Mouse (Mus musculus): ENCODE measurements at regions not wholly inside any gene's neighbourhood (a gene's known extent, or its start where the extent isn't known, plus 50 kb on each side); places are given as distances from the start of the nearest gene placed in this dataset.
"Not testable (repeated sequence)": the region's sequence is repeated elsewhere in the genome, so short reads cannot be mapped to it uniquely, and the experiment has no call there.

GRCm38 (mm10) chr1:189127367-189127766, 119.7 kb upstream of the Kctd3 start:
- TF ChIP-seq EP300 (IDR thresholded peaks at IDR 0.05; ENCODE audit: low read depth): no peak
- no peak for TF ChIP-seq CTCF (IDR thresholded peaks at IDR 0.05; ENCODE audit: low read depth)
- no peak for DNase-seq (ENCODE audit: low read depth in 3 of 3, low spot score in 3 of 3)

DNA sequence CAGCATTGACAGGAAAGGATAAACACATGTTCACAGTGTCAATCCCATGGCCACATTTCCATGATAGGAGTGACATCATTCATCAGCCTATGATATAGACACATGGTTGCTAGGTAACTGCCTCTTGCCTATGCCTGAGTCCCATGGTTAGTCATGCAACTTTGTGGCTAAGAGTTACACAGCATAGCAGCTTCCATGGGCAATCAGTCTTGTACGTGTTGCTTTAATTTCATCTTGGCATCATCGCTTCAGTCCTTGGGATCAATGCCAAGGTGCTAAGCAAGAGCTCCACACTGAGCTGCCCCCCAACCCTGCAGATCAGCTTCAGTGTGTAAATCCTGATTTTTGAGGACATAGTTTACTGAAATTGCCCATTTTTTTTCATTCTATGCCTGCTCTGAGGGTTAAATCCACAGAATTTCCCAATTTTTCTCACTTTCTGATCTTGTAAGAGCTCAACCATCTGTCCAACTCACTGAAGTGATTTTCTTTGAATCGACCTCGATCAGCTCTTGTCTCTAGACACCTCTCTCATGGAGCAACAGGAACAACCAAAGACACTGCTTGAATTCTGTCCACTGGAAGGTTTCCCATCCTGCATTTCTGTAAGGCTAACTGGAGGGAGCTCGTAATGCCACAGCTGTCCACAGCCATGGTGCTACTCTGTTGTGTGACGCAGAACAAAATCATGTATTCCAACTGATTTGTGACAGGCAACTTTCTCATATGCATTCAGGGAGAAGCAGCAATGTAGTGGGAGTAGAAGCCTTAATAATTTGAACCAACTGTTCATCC, 112.5 kb upstream of the Kctd3 start:
- no peak overlapping the region for H3K4me3 ChIP-seq (ENCODE audit: insufficient read depth in 1 of 2, low read depth in 2 of 2, low read length in 2 of 2)
- no peak overlapping the region for H3K9ac ChIP-seq (replicated peaks)
- no peaks in the 10 kb centered on the region for H3K36me3 ChIP-seq (replicated peaks; ENCODE audit: control insufficient read depth, insufficient read depth, low read depth)
- no peak for TF ChIP-seq EP300 (IDR thresholded peaks at IDR 0.05; ENCODE audit: low read depth)
- TF ChIP-seq CTCF (IDR thresholded peaks at IDR 0.05; ENCODE audit: low read depth): no peak
- no peak overlapping the region for H3K4me2 ChIP-seq (ENCODE audit: low read depth)
- H3K9me3 ChIP-seq (ENCODE audit: control insufficient read depth, low read length): no peaks in the 10 kb centered on the region
- DNase-seq (ENCODE audit: low read depth in 3 of 3, low spot score in 3 of 3) (no peak), ATAC-seq (ENCODE audit: insufficient read depth) (no peak)
- H3K27me3 ChIP-seq (ENCODE audit: control insufficient read depth, insufficient read depth, low read length): no peaks in the 10 kb centered on the region
- no peak overlapping the region for H3K27ac ChIP-seq
- H3K4me1 ChIP-seq (replicated peaks; ENCODE audit: control insufficient read depth in 2 of 2, insufficient read depth in 2 of 2, low read length in 1 of 2): no peaks in the 10 kb centered on the region
- 67% methylated on average over 6 of the region's 6 CpGs for WGBS (ENCODE audit: insufficient replicate concordance)

More at GRCm38 (mm10) chr1:189127367-189127766, 119.7 kb upstream of the Kctd3 start:
- 44% methylated on average over 5 of the region's 5 CpGs for WGBS (ENCODE audit: insufficient replicate concordance)
- no peak overlapping the region for H3K4me3 ChIP-seq (ENCODE audit: insufficient read depth in 1 of 2, low read depth in 2 of 2, low read length in 2 of 2)
- H3K9me3 ChIP-seq (ENCODE audit: control insufficient read depth, low read length): no peaks in the 10 kb centered on the region
- H3K36me3 ChIP-seq (replicated peaks; ENCODE audit: control insufficient read depth, insufficient read depth, low read depth): no peaks in the 10 kb centered on the region
- no peak for ATAC-seq (ENCODE audit: insufficient read depth)
- H3K4me1 ChIP-seq (replicated peaks; ENCODE audit: control insufficient read depth in 2 of 2, insufficient read depth in 2 of 2, low read length in 1 of 2): no peaks in the 10 kb centered on the region
- no peak overlapping the region for H3K4me2 ChIP-seq (ENCODE audit: low read depth)
- H3K9ac ChIP-seq (replicated peaks): no peak overlapping the region
- H3K27me3 ChIP-seq (ENCODE audit: control insufficient read depth, insufficient read depth, low read length): no peaks in the 10 kb centered on the region
- H3K27ac ChIP-seq: no peak overlapping the region

DNA sequence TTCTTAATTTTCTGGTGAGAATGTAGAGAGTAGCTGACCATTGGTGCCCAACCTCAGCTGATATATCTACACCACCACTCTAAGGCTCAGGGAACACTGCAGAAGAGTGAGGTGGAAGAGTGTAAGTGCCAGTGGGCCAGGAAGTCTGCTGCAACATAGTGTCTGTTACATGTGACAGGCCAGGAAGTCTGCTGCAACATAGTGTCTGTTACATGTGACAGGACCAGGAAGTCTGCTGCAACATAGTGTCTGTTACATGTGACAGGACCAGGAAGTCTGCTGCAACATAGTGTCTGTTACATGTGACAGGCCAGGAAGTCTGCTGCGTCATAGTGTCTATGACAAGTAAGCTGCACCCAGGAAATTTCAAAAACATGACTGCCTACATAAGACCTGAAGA, 111.4 kb upstream of the Kctd3 start:
- H3K4me2 ChIP-seq (ENCODE audit: low read depth); H3K36me3 ChIP-seq (replicated peaks; ENCODE audit: control insufficient read depth, insufficient read depth, low read depth); H3K9me3 ChIP-seq (ENCODE audit: control insufficient read depth, low read length); H3K27me3 ChIP-seq (ENCODE audit: control insufficient read depth, insufficient read depth, low read length); H3K9ac ChIP-seq (replicated peaks); H3K4me3 ChIP-seq (ENCODE audit: insufficient read depth in 1 of 2, low read depth in 2 of 2, low read length in 2 of 2); DNase-seq (ENCODE audit: low read depth in 3 of 3, low spot score in 3 of 3); ATAC-seq (ENCODE audit: insufficient read depth); H3K27ac ChIP-seq; H3K4me1 ChIP-seq (replicated peaks; ENCODE audit: control insufficient read depth in 2 of 2, insufficient read depth in 2 of 2, low read length in 1 of 2): not testable (repeated sequence)
- 13% methylated on average over 1 of the region's 1 CpGs for WGBS (ENCODE audit: insufficient replicate concordance)

- WGBS (ENCODE audit: insufficient replicate concordance): 16% methylated on average over 5 of the region's 5 CpGs
- no peak for DNase-seq (ENCODE audit: low read depth in 3 of 3, low spot score in 3 of 3)
These were observed 110.9 kb upstream of the Kctd3 start for GRCm38 (mm10) chr1:189118582-189118981.

DNA sequence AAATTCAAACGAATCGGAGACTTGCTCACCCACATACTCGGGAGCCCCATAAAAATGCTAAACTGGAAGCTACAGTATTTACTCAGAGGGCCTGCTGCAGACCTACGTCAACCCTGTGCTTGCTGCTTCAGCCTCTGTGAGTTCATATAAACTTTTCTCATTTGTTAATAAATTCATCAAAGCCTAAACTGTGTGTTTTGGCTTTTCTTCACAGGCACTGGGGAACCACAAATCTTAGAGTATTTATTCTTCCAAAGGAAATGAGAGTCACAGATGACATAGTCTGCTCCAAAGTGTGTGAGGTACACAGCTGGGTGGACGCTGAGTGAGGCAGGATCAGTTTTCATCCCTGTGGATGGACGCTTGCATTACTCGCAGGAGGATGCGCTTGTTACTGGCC, 108.3 kb upstream of the Kctd3 start:
- TF ChIP-seq CTCF (IDR thresholded peaks at IDR 0.05; ENCODE audit: low read depth) (no peak), EP300 (IDR thresholded peaks at IDR 0.05; ENCODE audit: low read depth) (no peak)
- no peak for DNase-seq (ENCODE audit: low read depth in 3 of 3, low spot score in 3 of 3)
- H3K4me2 ChIP-seq (ENCODE audit: low read depth): no peak overlapping the region
- no peak for ATAC-seq (ENCODE audit: insufficient read depth)
- no peaks in the 10 kb centered on the region for H3K9me3 ChIP-seq (ENCODE audit: control insufficient read depth, low read length)
- no peaks in the 10 kb centered on the region for H3K27me3 ChIP-seq (ENCODE audit: control insufficient read depth, insufficient read depth, low read length)
- H3K4me3 ChIP-seq (ENCODE audit: insufficient read depth in 1 of 2, low read depth in 2 of 2, low read length in 2 of 2): no peak overlapping the region
- 65% methylated on average over 8 of the region's 8 CpGs for WGBS (ENCODE audit: insufficient replicate concordance)
- H3K27ac ChIP-seq: no peak overlapping the region
- no peak overlapping the region for H3K9ac ChIP-seq (replicated peaks)
- no peaks in the 10 kb centered on the region for H3K36me3 ChIP-seq (replicated peaks; ENCODE audit: control insufficient read depth, insufficient read depth, low read depth)
- no peaks in the 10 kb centered on the region for H3K4me1 ChIP-seq (replicated peaks; ENCODE audit: control insufficient read depth in 2 of 2, insufficient read depth in 2 of 2, low read length in 1 of 2)

More at GRCm38 (mm10) chr1:189118582-189118981, 110.9 kb upstream of the Kctd3 start:
- Histone ChIP-seq H3K4me1 (replicated peaks; ENCODE audit: control insufficient read depth in 2 of 2, insufficient read depth in 2 of 2, low read length in 1 of 2) (no peaks in the 10 kb centered on the region), H3K4me2 (ENCODE audit: low read depth) (no peak overlapping the region), H3K9ac (replicated peaks) (no peak overlapping the region), H3K36me3 (replicated peaks; ENCODE audit: control insufficient read depth, insufficient read depth, low read depth) (no peaks in the 10 kb centered on the region), H3K27ac (no peak overlapping the region), H3K9me3 (ENCODE audit: control insufficient read depth, low read length) (no peaks in the 10 kb centered on the region), H3K27me3 (ENCODE audit: control insufficient read depth, insufficient read depth, low read length) (no peaks in the 10 kb centered on the region), H3K4me3 (ENCODE audit: insufficient read depth in 1 of 2, low read depth in 2 of 2, low read length in 2 of 2) (no peak overlapping the region)
- TF ChIP-seq EP300 (IDR thresholded peaks at IDR 0.05; ENCODE audit: low read depth) (no peak), CTCF (IDR thresholded peaks at IDR 0.05; ENCODE audit: low read depth) (no peak)
- no peak for ATAC-seq (ENCODE audit: insufficient read depth)
